Mouse (Mus musculus) neutrophil, adult 5-6 weeks (primary cell): ENCODE results near the gene Leng9. TPM values are rescaled to one million over a fixed set of nuclear protein-coding genes. Genes with fewer than 3 reads are reported as not detected.
"Not testable (repeated sequence)": the region's sequence is repeated elsewhere in the genome, so short reads cannot be mapped to it uniquely, and the experiment has no call there.

ENCODE experiments used
- ATAC-seq: fragments of 151-379, 151-347 bp; 2 replicates; pipeline ENCODE4 v1.8.0; 2017; ENCODE audit warnings: mild to moderate bottlenecking, moderate TSS enrichment; ENCODE audit not compliant: insufficient number of reproducible peaks, poor library complexity, low FRiP score, severe bottlenecking; ENCODE audit errors: extremely low read depth
- total RNA-seq: library from RNA; stranded (forward); fragments of 200-1000 nt; gene quantifications from 2 replicates; pipeline ENCODE4 v1.2.3, GENCODE M21; 2017

Gene Leng9
- 18.9 and 19.7 TPM in 2 replicates for total RNA-seq

GRCm38 (mm10) chr7:4150059-4150541 lies at the start of gene Leng9:
TSS of gene Leng9 (minus strand) at chr7:4150374.
- peak; percentile 56 for ATAC-seq

DNA sequence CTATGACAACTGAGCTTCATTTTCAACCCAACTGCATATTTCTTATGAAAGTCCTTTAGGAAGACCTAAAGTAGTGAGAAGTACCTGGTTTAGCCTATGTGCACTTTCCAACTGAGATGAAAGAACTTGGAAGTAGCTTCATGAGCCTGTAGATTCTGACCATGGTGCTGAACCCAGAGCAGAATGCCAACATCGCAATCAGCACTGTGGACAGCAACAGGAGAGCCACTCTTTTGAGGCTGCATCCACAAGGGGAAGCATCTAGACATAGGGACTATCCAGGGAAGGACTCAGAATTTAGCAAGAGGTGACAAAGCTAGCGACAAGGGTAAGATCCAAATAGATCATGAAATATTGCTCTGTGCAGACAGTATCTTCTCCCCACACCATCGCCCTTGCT lies 28.3 kb upstream of the Leng9 start:
- ATAC-seq = no peak

- no peak for ATAC-seq
Observed at GRCm38 (mm10) chr7:4170193-4170938, 20.2 kb upstream of the Leng9 start.

DNA sequence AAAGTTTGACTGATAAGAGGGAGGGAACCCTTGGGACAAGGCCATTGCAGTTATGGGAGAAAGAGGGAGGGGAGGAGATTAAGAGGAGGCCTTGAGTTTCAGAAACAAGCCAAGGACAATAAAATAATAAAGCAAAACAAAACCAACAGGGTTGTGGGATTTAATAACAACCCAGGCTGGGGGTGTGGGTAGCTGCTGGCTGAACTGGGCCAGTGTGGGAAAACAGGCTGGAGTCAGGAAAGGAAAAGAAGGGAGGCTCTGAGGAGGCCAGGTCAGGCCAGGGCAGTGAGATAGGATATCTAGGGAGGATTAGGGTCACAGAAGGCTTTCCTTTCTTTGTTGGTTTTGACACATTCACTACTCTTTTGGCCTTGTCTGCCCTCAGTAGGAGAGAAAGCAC lies 16.9 kb upstream of the Leng9 start:
- ATAC-seq = no peak

- ATAC-seq = no peak
Observed at GRCm38 (mm10) chr7:4165286-4165685, 15.1 kb upstream of the Leng9 start.

- ATAC-seq = no peak
Observed at GRCm38 (mm10) chr7:4164090-4164910, 14.1 kb upstream of the Leng9 start, which contains the start of gene Cdc42ep5. TSS of gene Cdc42ep5 (minus strand) at chr7:4164860.

- ATAC-seq = no peak
Observed at GRCm38 (mm10) chr7:4163571-4164072, 13.4 kb upstream of the Leng9 start.

- ATAC-seq = not testable (repeated sequence)
Observed at GRCm38 (mm10) chr7:4161596-4161995, 11.4 kb upstream of the Leng9 start.

GRCm38 (mm10) chr7:4154976-4155375 lies 4.8 kb upstream of the Leng9 start:
- no peak for ATAC-seq

DNA sequence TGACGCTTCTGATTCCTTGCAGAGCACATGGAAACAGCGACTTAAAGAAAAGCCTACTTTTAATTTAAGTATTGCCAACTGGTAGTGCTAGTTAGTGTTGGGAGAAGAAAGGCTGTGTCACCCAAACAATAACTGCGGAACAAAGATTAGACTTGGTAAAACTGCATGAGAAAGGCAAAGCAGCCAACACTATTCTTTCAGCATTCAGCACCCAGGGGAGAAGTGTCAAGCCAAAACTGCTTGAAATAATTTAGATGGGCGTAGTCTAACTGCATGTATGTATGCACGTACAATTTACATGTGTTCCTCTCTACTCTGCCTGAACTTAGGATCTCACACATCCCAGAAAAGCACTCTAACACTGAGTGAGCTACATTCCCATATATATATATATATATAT lies 4.2 kb upstream of the Leng9 start:
- no peak for ATAC-seq

DNA sequence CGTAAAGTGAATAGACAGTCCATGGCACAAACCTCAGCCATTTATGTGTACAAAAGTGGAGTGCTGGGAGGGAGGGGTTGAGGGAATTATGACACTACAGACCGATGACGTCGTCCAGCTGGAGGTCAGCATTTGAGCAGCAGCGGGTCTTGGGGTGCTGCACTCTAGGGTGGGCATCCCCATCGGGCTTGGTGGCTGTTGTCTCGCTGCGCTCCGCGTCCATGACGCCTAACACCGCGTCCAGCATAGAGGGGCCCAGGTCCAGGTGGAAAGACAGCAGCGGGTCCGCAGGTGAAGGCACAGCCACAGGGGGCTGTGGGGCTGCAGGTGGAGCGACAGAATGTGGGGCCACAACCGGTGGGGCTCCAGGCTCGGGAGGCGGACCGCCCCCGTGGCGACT lies 1.1 kb upstream of the Leng9 start:
- no peak for ATAC-seq

GRCm38 (mm10) chr7:4150811-4151221 lies 642 bp upstream of the Leng9 start:
- ATAC-seq = no peak

GRCm38 (mm10) chr7:4149209-4150054 lies 742 bp downstream of the Leng9 start:
- peak; percentile 69 for ATAC-seq

- no peak for ATAC-seq
Observed at GRCm38 (mm10) chr7:4148341-4149208, 1.6 kb downstream of the Leng9 start.

DNA sequence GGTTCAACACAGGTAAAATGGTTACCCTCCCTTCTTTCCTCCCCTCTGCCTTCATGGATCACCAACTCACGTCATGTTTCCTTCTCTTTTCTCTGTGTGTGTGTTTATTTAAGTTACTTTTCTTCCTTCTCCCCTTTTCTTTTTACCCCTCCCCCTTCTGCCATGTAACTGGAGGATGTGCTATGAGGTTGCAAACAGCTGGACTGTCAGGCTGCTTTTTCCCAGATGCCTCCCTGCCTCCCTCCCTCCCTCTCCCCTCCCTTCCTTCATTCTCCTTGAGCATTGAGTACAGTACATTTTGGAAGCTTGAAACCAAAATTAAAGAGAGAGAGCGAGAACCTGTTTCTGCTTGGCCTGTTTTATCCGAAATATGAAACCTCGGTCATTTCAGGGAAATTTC lies 2.3 kb downstream of the Leng9 start:
- no peak for ATAC-seq

DNA sequence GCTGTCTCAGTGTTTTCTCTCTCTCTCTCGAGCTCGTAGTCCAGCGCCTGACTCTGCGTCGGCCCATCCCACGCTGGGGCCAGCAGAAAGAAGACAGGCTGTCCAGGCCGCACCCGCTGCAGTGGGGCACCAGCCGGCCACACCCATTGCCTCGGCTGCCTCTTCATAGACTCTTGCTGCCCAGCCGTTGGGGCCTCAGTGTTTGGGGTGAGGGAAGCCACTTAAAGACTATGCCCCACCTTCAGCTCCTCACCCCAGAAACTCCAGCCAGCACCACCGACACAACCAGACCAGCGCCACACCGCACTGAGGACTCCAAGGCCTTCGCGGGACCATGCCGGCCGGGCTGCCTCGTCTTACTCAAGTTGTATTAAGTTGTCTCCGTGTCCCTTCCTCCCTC lies 2.8 kb downstream of the Leng9 start:
- no peak for ATAC-seq

GRCm38 (mm10) chr7:4146241-4147180 lies 3.7 kb downstream of the Leng9 start:
- no peak for ATAC-seq
